Mouse (Mus musculus) lung, adult 10 weeks (tissue): ENCODE data around the gene Gemin7. TPM values are rescaled to one million over a fixed set of nuclear protein-coding genes. Genes with fewer than 3 reads are reported as not detected.

Source experiments
- polyA plus RNA-seq: library from polyadenylated mRNA; stranded (reverse); fragments of 350-450 nt; fragmentation: Illumina TruSeq; extraction: RNeasy Lipid Tissue Mini Kit (QIAGEN cat#74804); gene quantifications from one replicate; pipeline ENCODE4 v1.2.3, GENCODE M21; 2014; ENCODE audit warnings: low read depth, low replicate concordance; ENCODE audit not compliant: insufficient read depth

Gemin7 gene
- 93.3 TPM for polyA plus RNA-seq

DNA sequence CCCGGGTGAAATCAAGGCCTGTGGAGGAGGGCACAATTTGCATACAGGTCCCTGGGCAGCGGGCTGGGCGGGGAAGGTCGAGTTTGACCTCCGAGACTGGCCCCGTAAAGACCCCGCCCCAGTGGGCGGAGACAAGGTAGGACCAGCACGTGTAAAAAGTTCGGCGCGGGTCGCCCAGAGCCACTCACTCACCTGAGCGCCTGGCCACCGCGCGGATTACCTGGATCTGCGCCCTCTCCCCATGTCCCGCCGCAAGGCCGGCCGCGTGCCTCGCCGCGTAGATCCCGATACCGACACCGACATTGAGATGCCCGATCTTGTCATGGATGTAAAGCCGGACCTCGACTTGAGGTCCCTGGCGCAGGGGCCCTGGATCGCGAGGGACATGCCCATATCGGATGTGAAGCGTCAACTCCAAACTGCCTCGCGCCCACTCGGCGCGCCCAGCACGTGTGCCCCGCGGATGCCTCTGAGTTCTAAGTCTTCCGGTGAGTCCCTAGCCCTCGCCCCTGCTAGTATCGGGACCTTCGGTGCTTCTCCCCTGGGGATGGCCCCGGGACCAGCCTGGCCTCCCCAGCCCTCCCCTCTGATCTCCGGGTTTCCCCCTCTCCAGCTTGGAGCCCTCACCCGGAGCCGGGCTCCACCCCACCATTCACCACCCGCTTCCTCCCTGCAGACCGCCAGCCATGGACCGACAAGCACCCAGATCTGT, at the start of gene Gemin7, which contains the start of gene Zfp296:
Gene Gemin7 (minus strand): TSS at position 455 of the 712 bp plus-strand sequence.
Gene Zfp296 (plus strand): TSS at position 147 of the 712 bp plus-strand sequence.

DNA sequence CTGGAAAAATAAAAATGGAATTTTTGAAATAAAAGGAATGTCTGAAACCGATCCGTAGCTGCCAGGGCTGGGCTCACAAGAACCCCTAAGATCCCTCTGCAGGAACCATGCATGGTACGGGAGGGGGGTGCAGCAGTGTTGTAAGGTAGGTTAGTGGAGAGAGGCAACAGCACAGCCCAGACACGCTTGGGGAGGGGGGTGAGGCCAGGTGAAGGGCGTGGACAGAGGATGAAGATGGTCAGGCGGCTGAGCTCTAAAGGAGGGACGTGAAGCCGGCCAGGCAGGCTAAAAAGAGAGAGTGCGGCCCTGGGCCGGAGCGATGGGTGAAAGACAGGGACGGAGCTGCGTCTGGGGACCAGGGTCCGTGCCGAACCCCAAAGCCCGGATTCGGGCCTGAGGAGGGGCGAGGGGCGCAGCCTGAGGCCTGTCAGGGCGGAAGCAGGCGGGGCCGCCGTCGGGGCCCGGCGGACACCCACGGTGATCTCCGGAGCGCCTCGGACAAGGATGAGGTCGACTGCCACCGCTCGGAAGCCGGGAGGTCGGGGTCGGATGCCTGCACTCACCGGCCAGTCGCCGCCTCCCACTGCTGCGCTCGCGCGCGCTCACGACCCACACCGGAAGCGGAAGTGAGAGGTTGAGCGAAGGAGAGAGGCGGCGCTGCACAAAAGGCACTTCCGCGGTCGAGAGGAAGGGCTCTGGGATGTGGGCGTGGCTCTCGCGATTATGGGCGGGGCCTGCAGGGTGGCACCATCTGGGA, 26.6 kb upstream of the Gemin7 start, which contains the start of gene Clasrp:
Gene Clasrp (minus strand): TSS at position 638 of the 757 bp plus-strand sequence.

DNA sequence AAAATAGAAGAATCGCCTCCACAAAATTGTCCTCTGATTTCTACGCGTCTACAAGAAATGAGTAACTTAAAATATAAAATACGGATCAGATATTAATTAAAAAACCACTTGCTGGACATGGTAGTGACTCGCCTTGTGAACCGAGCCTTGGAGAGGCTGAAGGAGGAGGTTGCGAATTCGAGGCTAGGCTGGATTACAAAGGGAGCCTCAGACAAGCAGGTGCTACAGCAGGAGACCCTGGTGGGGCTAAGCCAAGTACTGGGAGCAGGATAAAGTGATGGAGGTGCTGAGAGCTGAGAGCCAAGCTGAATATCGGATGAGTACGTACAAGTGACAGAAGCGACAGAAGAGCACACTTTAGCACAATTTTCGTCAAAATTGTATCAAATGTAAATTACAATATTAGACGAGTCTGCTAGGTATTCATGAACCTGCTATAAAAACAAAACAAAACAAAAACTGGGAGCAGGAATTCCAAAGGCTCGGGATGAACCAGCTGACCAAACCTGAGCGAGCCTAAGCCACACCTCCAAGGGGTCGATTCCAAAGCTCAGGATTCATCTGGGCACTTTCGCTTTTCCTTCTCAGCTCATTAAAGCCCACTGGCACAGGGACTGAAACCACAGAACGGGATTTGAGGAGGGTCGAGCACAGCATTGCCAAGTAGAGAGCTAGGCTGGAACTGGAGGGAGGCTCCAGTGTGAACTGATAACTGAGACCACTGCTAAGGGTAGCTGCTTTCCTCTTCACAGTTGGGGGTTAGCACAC, 14.6 kb downstream of the Gemin7 start, which contains the start of gene Ppp1r37:
Gene Ppp1r37 (minus strand): TSS at position 434 of the 768 bp plus-strand sequence.

DNA sequence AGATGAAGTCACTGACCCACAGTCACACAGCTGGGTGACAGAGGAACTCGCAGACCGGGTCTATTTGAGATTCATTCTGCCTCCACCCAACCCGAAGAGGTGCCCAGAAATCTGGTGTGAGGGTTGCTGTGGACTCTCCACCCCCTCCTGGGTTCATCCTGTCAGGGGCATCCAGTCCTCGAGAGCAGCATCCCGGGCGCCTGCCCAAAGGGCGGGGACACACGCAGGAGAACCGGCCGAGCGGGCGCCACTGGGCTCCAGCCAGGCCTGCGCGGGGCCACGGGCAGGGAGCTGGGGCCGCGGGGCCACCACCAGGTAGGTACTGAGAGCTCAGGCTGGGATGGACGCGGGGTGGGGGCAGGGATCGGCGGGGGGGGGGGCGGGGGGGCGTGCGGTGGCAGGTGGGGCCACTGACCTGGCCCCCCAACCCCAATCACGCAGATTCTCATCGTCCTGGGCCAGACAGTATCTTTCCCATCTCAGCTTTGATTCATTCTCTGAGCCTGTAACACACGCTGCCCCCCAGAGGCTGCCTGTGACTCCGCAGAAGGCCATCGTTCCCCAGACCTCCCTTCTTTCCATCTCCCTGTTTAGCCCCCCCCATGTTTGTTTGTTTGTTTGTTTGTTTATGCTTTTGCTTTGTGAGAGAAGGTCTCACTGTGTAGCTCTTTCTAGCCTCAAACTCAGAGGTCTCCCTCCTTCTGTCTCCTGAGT, 59.6 kb downstream of the Gemin7 start, which contains the start of gene Nkpd1:
Gene Nkpd1 (plus strand): TSS at position 187 of the 714 bp plus-strand sequence.

Other genes starting within 250 kb of the Gemin7 start
- gene Ercc1, start 232.8 kb downstream of the Gemin7 start, polyA plus RNA-seq = 27.7 TPM
- 5.7 TPM for gene Cd3eap, start 218.1 kb downstream of the Gemin7 start, polyA plus RNA-seq
- 2.5 TPM for gene Ppp1r13l, start 217.8 kb downstream of the Gemin7 start, polyA plus RNA-seq
- gene Ercc2, start 195.6 kb downstream of the Gemin7 start, polyA plus RNA-seq = 14.0 TPM
- 7.1 TPM for gene Klc3, start 173.5 kb downstream of the Gemin7 start, polyA plus RNA-seq
- gene Ckm, start 172.8 kb downstream of the Gemin7 start, polyA plus RNA-seq = 26.2 TPM
- 9.0 TPM for gene Mark4, start 118.8 kb downstream of the Gemin7 start, polyA plus RNA-seq
- 1.3 TPM for gene Exoc3l2, start 114.3 kb downstream of the Gemin7 start, polyA plus RNA-seq
- gene Bloc1s3, start 69.2 kb downstream of the Gemin7 start, polyA plus RNA-seq = 6.7 TPM
- gene Trappc6a, start 69.2 kb downstream of the Gemin7 start, polyA plus RNA-seq = 58.3 TPM
- 0.13 TPM for gene Nkpd1, start 59.8 kb downstream of the Gemin7 start, polyA plus RNA-seq
- gene Ppp1r37, start 14.5 kb downstream of the Gemin7 start, polyA plus RNA-seq = 50.4 TPM
- 1.9 TPM for gene Zfp296, start 308 bp downstream of the Gemin7 start, polyA plus RNA-seq
- gene Clasrp, start 26.9 kb upstream of the Gemin7 start, polyA plus RNA-seq = 17.3 TPM
- gene Relb, start 51.8 kb upstream of the Gemin7 start, polyA plus RNA-seq = 13.0 TPM
- gene Clptm1, start 87.4 kb upstream of the Gemin7 start, polyA plus RNA-seq = 45.0 TPM
- gene Apoc2, start 100.3 kb upstream of the Gemin7 start, polyA plus RNA-seq = 10.3 TPM
- not detected for gene Gm44805, start 103.8 kb upstream of the Gemin7 start, polyA plus RNA-seq
- gene Apoc4, start 103.9 kb upstream of the Gemin7 start, polyA plus RNA-seq = not detected
- 122 TPM for gene Apoc1, start 115.1 kb upstream of the Gemin7 start, polyA plus RNA-seq
- 1,026 TPM for gene Apoe, start 121.6 kb upstream of the Gemin7 start, polyA plus RNA-seq
- 28.0 TPM for gene Tomm40, start 137.8 kb upstream of the Gemin7 start, polyA plus RNA-seq
- 39.0 TPM for gene Nectin2, start 172.9 kb upstream of the Gemin7 start, polyA plus RNA-seq
- gene Bcam, start 193.4 kb upstream of the Gemin7 start, polyA plus RNA-seq = 298 TPM
- 9.7 TPM for gene Cblc, start 219.2 kb upstream of the Gemin7 start, polyA plus RNA-seq
- 15.6 TPM for gene Bcl3, start 245.2 kb upstream of the Gemin7 start, polyA plus RNA-seq